Mouse (Mus musculus) kidney, adult 11 months (tissue): ENCODE measurements around the gene Olfr705.
"Not testable (repeated sequence)": the region's sequence is repeated elsewhere in the genome, so short reads cannot be mapped to it uniquely, and the experiment has no call there.

Experiments
- DNase-seq: peaks from one replicate; pipeline ENCODE4 v3.0.0; 2022

Olfr705 gene

DNA sequence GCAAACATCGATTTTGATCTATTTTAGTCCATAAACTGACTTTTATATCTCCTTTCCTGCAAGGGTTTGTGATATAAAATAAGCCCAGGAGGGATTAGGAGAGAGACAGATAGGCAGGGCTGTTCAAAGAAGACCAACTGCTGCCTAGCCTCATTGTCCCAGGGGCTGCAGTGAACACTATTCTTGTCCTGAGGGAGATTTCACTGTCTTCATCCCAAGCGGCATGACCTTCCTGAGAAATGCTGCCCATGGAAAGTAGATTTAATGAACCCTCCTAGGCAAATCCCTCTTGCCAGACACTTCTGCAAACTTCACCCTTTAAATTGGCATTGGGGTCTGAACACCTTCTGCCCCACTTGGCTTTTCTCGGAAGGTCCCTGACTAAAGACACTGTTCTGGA, at the start of gene Olfr705:
TSS of gene Olfr705 (minus strand) at position 101 of the 400 bp plus-strand sequence.
- DNase-seq, result no peak

DNA sequence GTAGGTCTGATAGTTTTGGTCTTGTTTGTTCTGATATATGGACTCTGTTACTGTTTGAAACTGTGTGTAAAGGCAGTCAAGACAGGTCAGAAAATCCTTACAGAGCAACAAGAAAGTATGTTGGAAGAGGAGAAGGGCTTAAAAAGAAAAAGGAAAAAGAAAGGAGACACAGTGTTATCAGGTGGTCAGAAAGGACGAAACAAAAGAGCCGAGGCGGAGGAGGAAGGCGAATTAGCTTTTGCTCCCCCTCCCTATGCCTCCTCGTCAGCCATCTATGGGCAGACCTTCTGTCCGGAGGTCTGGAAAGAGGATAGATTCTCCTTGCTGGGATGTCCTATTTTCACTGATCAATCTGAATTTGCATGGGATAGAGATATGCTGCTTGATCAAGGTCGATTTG, 44.3 kb upstream of the Olfr705 start:
- DNase-seq, result not testable (repeated sequence)

DNA sequence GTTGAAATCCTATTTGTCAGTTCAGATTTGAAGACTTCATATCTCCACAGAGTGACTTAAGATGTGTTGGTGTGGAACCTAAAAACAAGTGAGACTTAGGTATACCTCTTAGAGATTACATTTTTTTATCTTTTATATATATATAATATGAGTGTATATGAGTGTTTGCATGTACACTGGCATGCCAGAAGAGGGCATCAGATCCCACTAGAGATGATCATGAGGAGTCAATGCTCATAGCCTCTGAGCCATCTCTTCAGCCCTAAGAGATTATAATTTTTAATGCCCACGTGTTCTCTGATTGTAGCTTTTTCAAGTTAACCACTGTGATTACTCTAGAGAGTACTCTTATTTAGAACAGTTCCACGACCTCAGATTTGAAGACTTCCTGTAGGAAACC, 31.0 kb upstream of the Olfr705 start, which contains the start of gene Olfr1532-ps1:
TSS of gene Olfr1532-ps1 (plus strand) at position 326 of the 400 bp plus-strand sequence.
- no peak for DNase-seq

DNA sequence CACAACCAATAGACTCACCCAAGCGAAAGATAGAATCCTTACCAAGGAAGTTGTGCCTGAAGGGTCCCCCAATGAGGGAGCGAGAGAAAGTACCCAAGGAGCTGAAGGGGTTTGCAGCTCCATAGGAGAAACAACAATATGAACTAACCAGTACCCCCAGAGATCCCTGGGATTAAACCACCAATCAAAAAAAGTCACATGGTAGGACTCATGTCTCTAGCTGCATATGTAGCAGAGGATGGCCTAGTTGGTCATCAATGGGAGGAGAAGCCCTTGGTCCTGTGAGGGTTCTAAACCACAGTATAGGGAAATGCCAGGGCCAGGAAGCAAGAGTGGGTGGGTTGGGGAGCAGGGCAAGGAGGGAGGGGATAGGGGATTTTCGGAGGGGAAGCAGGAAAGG, 24.4 kb upstream of the Olfr705 start, which contains the start of gene Olfr707:
TSS of gene Olfr707 (minus strand) at position 101 of the 400 bp plus-strand sequence.
- not testable (repeated sequence) for DNase-seq

DNA sequence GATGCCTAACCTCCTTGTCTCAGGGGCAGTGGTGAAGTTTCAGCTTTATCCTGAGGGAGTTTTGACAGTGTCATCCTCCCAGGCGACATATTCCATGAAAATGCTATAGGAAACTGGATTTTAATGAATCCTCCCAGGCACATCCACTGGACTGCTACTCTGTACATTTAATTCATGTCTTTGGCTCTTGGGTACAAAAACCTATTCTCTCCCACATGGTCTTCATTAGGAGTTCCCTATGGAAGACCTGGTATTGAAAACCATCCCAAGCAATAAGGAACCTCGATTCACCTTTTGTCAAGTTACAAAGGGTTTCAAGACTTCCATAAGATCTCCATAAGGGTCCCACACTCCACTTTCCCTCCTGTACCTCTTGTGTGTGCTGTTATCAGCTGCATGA, 11.4 kb upstream of the Olfr705 start, which contains the start of gene Olfr706:
TSS of gene Olfr706 (minus strand) at position 101 of the 400 bp plus-strand sequence.
- DNase-seq, result no peak

DNA sequence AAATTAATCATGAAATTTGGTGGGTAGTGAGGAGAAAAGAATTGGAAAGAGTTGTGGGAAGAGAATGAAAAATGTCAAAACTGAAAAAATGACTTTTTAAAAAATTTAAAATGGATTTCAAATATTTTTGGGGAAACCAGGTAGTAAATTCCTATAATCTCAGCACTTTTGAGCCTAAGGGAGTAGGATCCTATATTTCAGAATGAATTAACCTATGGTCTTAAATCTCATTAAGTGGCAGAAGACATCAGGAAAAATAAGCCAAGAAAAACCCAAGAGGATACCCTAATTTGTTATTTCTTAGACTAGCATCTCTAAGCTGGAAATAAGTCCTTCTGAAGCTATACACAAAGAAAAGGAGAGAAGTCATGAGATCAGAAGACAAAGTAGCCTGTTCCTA, 13.8 kb downstream of the Olfr705 start, which contains the start of gene Olfr704:
TSS of gene Olfr704 (plus strand) at position 301 of the 400 bp plus-strand sequence.
- DNase-seq, result no peak

DNA sequence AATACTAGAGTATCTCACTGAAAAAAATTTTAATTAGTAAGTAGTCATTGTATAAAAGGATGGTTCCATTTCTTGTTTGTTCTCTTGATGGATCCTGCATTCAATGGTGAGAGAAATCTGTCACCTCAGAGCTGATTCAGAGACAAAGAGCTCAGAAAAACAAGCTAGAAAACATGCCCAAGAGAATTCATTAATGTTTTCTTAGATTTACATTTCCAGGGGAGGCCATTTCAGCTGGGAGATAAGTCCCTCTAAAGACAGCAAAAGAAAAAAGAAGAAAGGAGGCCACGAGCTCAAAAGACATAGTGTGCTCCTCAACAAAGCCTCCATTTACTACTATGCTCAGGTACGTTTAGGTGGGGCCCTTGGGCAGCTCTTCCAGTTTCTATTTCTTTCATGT, 33.6 kb downstream of the Olfr705 start, which contains the start of gene Olfr703:
TSS of gene Olfr703 (plus strand) at position 301 of the 400 bp plus-strand sequence.
- DNase-seq, result no peak

DNA sequence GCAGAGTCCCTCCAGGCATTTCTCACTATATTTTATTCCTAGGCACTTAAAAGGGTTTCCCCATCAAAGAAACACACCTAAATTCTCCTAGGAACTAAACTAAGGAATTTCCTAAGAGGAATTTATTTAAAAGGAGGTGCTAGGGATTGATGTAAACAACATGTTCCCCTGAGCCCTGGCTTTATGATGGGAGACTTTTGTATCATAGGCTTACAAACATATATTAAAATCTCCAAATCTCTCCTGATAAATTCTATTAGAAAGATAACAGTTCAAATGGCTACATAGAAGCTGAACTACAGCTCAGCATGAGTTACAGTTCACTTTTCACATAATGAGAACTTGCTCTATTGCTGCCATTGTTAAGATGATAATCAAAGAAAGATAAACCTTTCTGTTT, 42.9 kb downstream of the Olfr705 start, which contains the start of gene Olfr702:
TSS of gene Olfr702 (minus strand) at position 101 of the 400 bp plus-strand sequence.
- DNase-seq, result no peak
